Mouse (Mus musculus) kidney, adult 2 months (tissue): ENCODE measurements around the gene Med29. TPM values are rescaled to one million over a fixed set of nuclear protein-coding genes. Genes with fewer than 3 reads are reported as not detected.
"Not testable (repeated sequence)": the region's sequence is repeated elsewhere in the genome, so short reads cannot be mapped to it uniquely, and the experiment has no call there.

Experiments
- DNase-seq: peaks from one replicate; pipeline ENCODE4 v3.0.0; 2021
- H3K27ac ChIP-seq: fragments of 200-500 bp; 2 replicates; pipeline ENCODE4 v1.5.1; 2012; ENCODE audit warnings: low read depth, low read length, control low read depth, inconsistent platforms; ENCODE audit not compliant: insufficient read depth
- H3K27me3 ChIP-seq: fragments of 200-500 bp; replicated peaks from 2 replicates; pipeline ENCODE4 v1.6.1; 2012; ENCODE audit warnings: mild to moderate bottlenecking, moderate library complexity, low read length, inconsistent platforms; ENCODE audit not compliant: control insufficient read depth, insufficient read depth
- H3K36me3 ChIP-seq: fragments of 200-500 bp; 2 replicates; pipeline ENCODE4 v1.6.1; 2012; ENCODE audit warnings: mild to moderate bottlenecking, moderate library complexity, low read length, inconsistent platforms; ENCODE audit not compliant: control insufficient read depth, insufficient read depth
- H3K4me1 ChIP-seq: fragments of 200-500 bp; 2 replicates; pipeline ENCODE4 v1.6.1; 2011; ENCODE audit warnings: low read length; ENCODE audit not compliant: control insufficient read depth, insufficient read depth
- H3K4me3 ChIP-seq: fragments of 200-500 bp; 2 replicates; pipeline ENCODE4 v1.5.1; 2011; ENCODE audit warnings: mild to moderate bottlenecking, low read depth, low read length, control low read depth; ENCODE audit not compliant: insufficient read depth
- CTCF ChIP-seq: fragments of 200-500 bp; conservative IDR thresholded peaks from 2 replicates; pipeline ENCODE4 v1.5.1; 2011; ENCODE audit warnings: low read depth, mild to moderate bottlenecking, control low read depth, low read length, moderate library complexity, mixed read lengths; ENCODE audit not compliant: insufficient read depth, insufficient read length
- POLR2A ChIP-seq: fragments of 200-500 bp; IDR thresholded peaks from one replicate; pipeline ENCODE4 v1.6.1; 2011; ENCODE audit warnings: low read depth, low read length, control low read depth
- WGBS: fragments of 180-500 bp; shearing (Covaris S2); methylation state at CpG from one replicate; pipeline ENCODE4 v1.1.7; 2018; 5-methylcytosine and 5-hydroxymethylcytosine counted together
- polyA plus RNA-seq: library from polyadenylated mRNA; depleted of rRNA; stranded (reverse); fragments of >200 nt; gene quantifications from 2 replicates; pipeline ENCODE4 v1.2.3, GENCODE M21; 2012

The Med29 gene
- polyA plus RNA-seq, 1 experiment: 71.9 TPM

DNA sequence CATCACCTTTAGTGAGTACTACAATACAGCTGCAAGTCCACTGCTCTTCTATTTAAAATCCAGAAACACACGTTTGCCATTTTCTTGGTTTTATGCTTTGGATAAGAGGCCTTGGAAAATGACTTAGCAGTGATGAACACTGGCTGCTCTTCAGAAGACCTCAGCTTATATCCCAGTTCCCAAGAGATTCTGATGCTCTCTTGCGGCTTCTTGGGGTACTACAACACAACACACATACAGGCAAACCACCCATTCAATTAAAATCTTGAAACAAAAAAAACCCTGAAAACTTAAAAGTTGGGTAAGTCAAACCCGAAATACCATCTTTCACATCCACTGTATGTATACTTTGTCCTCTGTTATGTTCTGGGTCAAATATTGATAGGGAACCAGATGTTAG lies 5.5 kb upstream of the Med29 start:
- H3K4me3 ChIP-seq: no peak overlapping the region
- peak; percentile 42 for DNase-seq
- no peak overlapping the region for H3K27ac ChIP-seq
- peaks cover 5% of the 10 kb centered on the region for H3K36me3 ChIP-seq
- no peaks in the 10 kb centered on the region for H3K27me3 ChIP-seq
- no peak for TF ChIP-seq CTCF
- TF ChIP-seq POLR2A: no peak
- H3K4me1 ChIP-seq: peaks cover 2% of the 10 kb centered on the region; the same call in 1 of the 2 replicates
- WGBS: 61% methylated on average over 3 of the region's 3 CpGs

GRCm38 (mm10) chr7:28395425-28395824 lies 2.9 kb upstream of the Med29 start:
- no peak overlapping the region for H3K4me3 ChIP-seq
- H3K4me1 ChIP-seq: peaks cover 6% of the 10 kb centered on the region; the same call in 1 of the 2 replicates
- H3K27ac ChIP-seq: no peak overlapping the region
- TF ChIP-seq CTCF (no peak), POLR2A (no peak)
- H3K27me3 ChIP-seq: no peaks in the 10 kb centered on the region
- WGBS: 93% methylated on average over 4 of the region's 4 CpGs
- peaks cover 5% of the 10 kb centered on the region for H3K36me3 ChIP-seq
- no peak for DNase-seq

- Histone ChIP-seq H3K36me3 (peaks cover 5% of the 10 kb centered on the region), H3K27ac (0 out of 2 replicates have a peak overlapping the region, but pooled peaks have one; percentile 17), H3K4me1 (peaks cover 6% of the 10 kb centered on the region; the same call in 1 of the 2 replicates), H3K4me3 (peak overlapping the region; percentile 87), H3K27me3 (no peaks in the 10 kb centered on the region)
- WGBS: 5% methylated on average over 22 of the region's 22 CpGs
- TF ChIP-seq POLR2A (no peak), CTCF (no peak)
- no peak for DNase-seq
Observed at GRCm38 (mm10) chr7:28393272-28393951, 904 bp upstream of the Med29 start.

DNA sequence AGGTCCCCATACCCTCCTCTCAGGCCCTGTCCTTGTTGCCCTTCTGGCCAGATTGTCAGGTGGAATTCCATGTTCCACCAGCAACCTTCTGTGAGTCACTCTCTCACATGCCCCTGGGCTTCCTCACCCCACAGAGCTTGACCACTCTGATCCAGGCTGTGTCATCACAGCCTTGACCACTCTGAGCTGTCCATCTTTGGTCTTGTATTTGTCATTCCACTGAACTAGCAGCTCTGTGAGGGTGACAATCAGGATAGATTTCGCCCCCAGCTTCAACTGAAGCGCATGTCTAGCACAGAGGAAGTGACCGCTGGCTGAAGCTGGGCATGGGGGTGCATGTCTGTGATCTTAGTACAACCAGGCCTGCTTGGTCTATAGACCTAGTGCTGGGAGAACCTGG lies 2.2 kb downstream of the Med29 start:
- 98% methylated on average over 3 of the region's 3 CpGs for WGBS
- no peak overlapping the region for H3K4me3 ChIP-seq
- DNase-seq: no peak
- no peak for TF ChIP-seq CTCF
- TF ChIP-seq POLR2A: no peak
- H3K27me3 ChIP-seq: no peaks in the 10 kb centered on the region
- H3K36me3 ChIP-seq: no peaks in the 10 kb centered on the region; the same call in 1 of the 2 replicates
- H3K4me1 ChIP-seq: peaks cover 10% of the 10 kb centered on the region; the same call in 1 of the 2 replicates
- no peak overlapping the region for H3K27ac ChIP-seq

- DNase-seq, H3K27ac ChIP-seq, H3K4me3 ChIP-seq, H3K36me3 ChIP-seq, H3K27me3 ChIP-seq: not testable (repeated sequence)
- 75% methylated on average over 7 of the region's 7 CpGs for WGBS
- peaks cover 21% of the 10 kb centered on the region for H3K4me1 ChIP-seq
Observed at GRCm38 (mm10) chr7:28387384-28387783, 5.1 kb downstream of the Med29 start.

- H3K27me3 ChIP-seq, DNase-seq, H3K36me3 ChIP-seq, H3K4me3 ChIP-seq, H3K27ac ChIP-seq: not testable (repeated sequence)
- H3K4me1 ChIP-seq: peaks cover 21% of the 10 kb centered on the region
- 70% methylated on average over 6 of the region's 6 CpGs for WGBS
Observed at GRCm38 (mm10) chr7:28386877-28387276, 5.6 kb downstream of the Med29 start.

DNA sequence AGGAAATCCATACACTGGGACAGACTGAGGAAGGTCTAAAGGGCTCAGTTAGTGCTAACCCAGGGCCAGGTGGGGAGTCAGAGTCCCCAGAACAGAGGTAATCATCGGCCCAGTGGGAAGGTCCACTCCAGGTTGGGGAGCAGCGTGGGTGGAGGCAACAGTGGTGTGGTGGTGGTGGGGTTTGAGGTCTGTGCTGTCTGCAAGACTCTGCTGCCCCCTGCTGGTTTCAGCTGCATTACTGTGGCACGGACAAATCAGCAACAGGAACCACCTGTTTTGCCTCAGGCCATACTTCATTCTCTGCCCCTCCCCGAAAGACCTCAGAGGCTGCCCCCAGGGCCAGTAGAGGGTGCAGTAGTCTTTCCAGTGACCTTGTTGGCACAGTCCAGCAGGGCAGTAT lies 6.0 kb downstream of the Med29 start:
- WGBS: 1% methylated on average over 4 of the region's 4 CpGs
- DNase-seq: peak; percentile 89

More for the DNA sequence above, 6.0 kb downstream of the Med29 start:
- Histone ChIP-seq H3K4me1 (peaks cover 21% of the 10 kb centered on the region), H3K27me3 (no peaks in the 10 kb centered on the region), H3K36me3 (no peaks in the 10 kb centered on the region), H3K27ac (peak overlapping the region; percentile 3; the same call in 1 of the 2 replicates), H3K4me3 (no peak overlapping the region)
- no peak for TF ChIP-seq POLR2A
- peak; percentile 99 for TF ChIP-seq CTCF
